Mouse (Mus musculus): ENCODE results near the gene Garnl3.

- TF ChIP-seq CTCF (IDR thresholded peaks at IDR 0.05) (no peak), POLR2A (IDR thresholded peaks at IDR 0.05; ENCODE audit: insufficient read depth, low read depth, low read length) (no peak), EP300 (IDR thresholded peaks at IDR 0.05; ENCODE audit: insufficient read depth, low read depth, low read length) (no peak)
These were observed 42.2 kb upstream of the Garnl3 start for GRCm38 (mm10) chr2:33173686-33174085.
